Mouse (Mus musculus) gastrocnemius, postnatal 10 days (tissue): ENCODE results near the gene Aff1. TPM values are rescaled to one million over a fixed set of nuclear protein-coding genes. Genes with fewer than 3 reads are reported as not detected.

ENCODE experiments used
- DNase-seq: peaks from one replicate; pipeline ENCODE4 v3.0.0; 2021; ENCODE audit warnings: mixed read lengths
- total RNA-seq, 2 experiments: library from RNA; stranded (reverse); gene quantifications; 2 replicates each; pipeline ENCODE4 v1.2.3; 2021

Gene Aff1
- total RNA-seq, 2 experiments from 2014 or later = 30.0 to 31.5 TPM

DNA sequence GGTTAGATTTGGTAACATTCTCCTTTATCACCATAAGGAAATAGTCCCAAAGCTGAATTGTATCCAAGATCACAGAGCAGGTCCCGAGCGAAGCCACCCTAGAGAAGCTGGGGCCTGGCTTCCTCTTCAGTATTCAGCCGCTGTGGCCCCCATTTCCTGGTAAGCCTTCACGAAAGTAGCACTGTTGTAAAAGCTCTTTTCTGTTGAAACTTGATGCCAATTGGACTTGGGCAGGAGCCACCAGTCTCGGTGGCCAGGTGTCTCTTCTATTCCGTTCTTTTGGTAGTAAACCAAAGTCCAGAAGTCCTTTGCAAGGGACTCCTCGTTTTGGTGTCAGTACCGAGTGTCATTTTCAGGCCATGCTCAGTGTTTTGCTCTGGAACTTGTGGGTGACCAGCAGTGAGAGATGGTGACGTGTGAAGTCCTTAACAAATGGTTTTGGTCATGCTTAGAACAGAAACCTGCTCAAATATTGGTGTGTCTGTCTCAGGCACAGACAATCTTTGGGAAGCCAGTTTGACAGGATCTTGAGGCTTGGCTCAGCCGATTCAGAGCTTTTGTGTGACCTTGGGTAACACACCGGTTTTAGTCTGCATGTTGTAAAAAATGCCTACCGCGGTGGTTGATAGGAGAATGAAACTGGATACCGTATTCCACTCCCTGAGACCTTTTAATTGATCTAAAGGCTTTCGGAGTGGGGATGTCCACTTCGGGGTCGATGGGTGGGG, 114.8 kb downstream of the Aff1 start:
- no peak for DNase-seq

- no peak for DNase-seq
Measured at GRCm38 (mm10) chr5:103807637-103808312, 115.6 kb downstream of the Aff1 start.

GRCm38 (mm10) chr5:103809674-103810330, 117.6 kb downstream of the Aff1 start:
- DNase-seq = no peak

DNA sequence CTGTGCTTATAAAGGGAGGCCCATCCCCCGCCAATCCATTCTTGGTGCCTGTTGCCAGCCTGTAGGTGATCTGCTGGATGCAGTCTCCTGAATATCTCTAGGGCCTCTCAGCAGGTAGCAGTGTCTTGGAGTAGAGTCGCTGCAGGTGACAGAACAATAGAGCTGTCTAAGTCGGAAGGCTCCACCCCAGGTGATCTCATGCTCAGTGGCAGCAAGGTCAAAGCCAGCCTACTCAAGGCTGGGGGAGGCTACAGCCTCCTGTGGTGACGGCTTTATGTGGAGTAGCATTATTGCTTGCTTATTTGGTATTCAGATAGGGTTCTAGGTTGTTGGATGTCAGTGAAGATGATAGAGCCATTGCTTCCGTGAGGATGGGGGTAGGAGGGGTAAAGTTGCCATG, 121.1 kb downstream of the Aff1 start:
- DNase-seq = no peak

DNA sequence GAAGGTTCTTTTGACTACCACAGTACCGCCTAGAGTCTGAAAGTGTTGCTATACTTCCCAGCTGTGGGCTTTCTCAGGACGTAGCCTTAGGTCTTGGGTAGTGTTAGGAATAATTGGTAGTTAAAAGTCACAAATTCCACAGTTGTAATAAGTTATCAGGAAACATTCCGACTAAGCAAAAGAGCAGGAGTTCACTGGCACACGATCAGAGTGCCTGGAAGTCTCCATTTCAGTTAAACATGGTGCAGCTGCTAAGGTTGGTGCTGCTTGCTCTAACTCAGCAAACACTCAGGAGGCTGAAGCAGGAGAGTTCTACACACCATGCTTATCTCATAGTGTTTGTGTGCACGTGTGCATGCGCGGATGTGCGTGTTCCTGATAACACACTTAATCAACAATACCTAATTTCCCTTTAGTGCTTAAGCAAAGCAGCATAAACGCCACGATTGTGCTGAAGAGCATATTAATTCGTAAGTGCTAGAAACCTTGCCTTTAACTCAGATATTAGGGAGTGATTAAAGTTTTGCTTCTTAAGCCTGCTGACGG, 121.9 kb downstream of the Aff1 start:
- no peak for DNase-seq

GRCm38 (mm10) chr5:103814551-103815248, 122.5 kb downstream of the Aff1 start:
- no peak for DNase-seq

GRCm38 (mm10) chr5:103815249-103815617, 123.1 kb downstream of the Aff1 start:
- DNase-seq = no peak

DNA sequence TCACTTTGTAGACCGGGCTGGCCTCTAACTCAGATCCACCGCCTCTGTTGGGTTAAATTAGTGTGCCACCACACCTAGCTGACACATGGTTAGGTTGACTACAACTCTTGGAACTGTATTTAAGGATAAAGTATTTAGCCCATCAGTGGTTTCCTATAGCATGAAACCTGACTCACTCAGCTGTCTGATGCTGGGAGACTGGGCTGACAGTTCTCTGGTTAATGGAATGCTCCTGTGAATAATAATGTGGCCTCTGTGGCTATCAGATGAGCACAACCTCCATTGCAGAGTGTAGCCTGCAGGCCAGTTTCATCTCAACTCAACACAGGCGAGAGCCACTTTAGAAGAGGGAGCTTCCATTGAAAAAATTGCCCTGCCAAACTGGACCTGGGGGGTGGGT, 124.5 kb downstream of the Aff1 start:
- no peak for DNase-seq

- DNase-seq = peak; percentile 70
Measured at GRCm38 (mm10) chr5:103817754-103818153, 125.6 kb downstream of the Aff1 start.

GRCm38 (mm10) chr5:103818602-103819001, 126.4 kb downstream of the Aff1 start:
- no peak for DNase-seq

DNA sequence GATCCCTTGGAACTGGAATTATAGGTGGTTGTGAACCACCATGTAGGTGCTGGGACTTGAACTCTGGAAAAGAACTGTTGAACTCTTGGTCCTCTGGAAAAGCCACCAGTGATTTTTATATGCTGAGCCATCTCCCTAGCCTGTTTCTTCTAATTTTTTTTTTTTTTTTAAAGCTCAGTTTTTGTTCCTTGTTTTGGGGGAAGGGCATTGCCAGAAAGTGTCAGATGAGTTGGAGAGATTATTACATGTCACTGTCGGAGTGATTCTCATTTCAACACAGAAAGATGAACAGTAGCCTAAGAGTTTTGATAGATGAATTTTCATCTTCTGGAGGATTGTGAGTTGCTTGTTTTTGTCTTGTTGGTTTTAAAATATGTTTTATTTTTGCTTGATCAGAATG, 127.5 kb downstream of the Aff1 start:
- no peak for DNase-seq

- DNase-seq = no peak
Measured at GRCm38 (mm10) chr5:103821062-103821461, 128.9 kb downstream of the Aff1 start.

- DNase-seq = no peak
Measured at GRCm38 (mm10) chr5:103821500-103822298, 129.5 kb downstream of the Aff1 start.

DNA sequence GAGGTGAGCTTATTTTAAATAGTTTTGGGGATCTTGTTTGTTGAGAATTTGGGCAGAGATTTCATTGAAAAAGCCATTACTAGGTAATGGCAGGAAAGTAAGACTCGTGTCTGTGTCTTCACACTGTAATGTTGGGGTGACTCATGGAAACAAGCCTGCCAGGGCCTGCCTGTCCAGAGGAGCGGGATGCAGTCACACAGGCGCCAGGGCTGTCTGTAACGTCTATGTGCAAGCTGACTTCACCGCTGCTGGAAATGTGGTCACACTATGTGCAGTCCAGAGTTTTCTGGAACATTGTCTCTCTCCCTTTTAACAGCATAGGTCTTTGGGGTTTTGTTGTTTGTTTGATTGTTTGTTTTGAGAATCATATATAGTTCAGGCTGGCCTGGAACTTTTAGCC, 130.8 kb downstream of the Aff1 start:
- no peak for DNase-seq

- DNase-seq = no peak
Measured at GRCm38 (mm10) chr5:103828304-103828703, 136.1 kb downstream of the Aff1 start.

- DNase-seq = no peak
Measured at GRCm38 (mm10) chr5:103828729-103829128, 136.6 kb downstream of the Aff1 start.

DNA sequence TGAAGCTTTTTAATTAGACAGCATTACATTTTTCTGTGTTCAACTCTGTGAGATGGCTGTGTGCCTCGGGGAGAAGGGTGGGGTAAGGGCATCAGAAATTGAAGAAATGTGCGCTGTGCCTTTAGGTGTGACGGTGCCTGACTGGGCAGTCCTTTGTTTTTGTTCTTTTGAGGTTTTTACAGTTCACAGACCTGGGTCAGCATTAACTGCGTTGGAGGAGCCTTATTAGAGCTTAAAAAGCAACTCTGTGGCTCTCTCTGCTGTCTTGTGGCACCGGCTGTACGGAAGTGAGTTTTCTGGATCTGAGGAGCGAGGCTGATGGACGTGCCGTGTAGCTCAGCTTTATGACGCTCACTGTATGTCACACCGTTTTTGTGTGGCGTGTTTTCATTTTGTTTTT, 137.0 kb downstream of the Aff1 start:
- DNase-seq = no peak

GRCm38 (mm10) chr5:103830886-103831285, 138.7 kb downstream of the Aff1 start:
- no peak for DNase-seq

- DNase-seq = no peak
Measured at GRCm38 (mm10) chr5:103835471-103836147, 143.4 kb downstream of the Aff1 start.

DNA sequence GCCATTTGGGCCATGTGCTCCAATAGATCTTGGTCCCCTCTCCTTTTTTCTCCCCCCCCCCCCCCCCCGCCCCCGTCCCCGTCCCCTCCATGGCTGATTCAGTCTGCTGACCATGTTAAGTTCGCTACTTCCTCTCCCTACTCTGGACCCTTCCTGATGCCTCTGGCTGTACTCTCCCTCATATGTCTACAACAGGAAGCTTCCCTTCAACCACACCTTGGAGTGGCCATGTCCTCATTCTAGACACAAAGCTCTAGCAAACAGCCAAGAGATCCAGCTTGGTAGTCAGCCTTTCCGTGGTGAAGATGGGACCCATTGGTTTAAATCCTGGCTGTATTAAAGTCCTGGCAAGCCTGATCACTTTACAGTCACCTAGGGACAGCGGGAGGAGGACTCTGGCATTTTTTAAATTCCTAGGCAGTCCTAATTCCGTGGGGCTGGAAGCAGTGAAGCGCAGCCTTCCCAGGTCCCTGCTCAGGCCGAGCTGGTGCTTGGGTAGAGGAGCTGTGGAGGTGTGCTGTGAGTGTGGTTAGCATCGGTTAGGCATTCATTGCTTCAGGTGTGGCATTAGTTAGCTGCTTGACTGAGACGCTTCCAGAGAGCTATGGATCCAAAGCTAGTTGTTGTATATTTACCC, 144.1 kb downstream of the Aff1 start:
- no peak for DNase-seq
